Mouse (Mus musculus) kidney, postnatal 4 days (tissue): Measurements from ENCODE around the gene Igsf21.

ENCODE experiments used
- DNase-seq, 2 experiments: peaks; one replicate each; pipeline ENCODE4 v3.0.0; 2021; ENCODE audit warnings: mixed read lengths in 2 of 2

Gene Igsf21

GRCm38 (mm10) chr4:140038586-140039411 is 207.8 kb downstream of the Igsf21 start:
- no peak for DNase-seq

- peak; percentile 47 to 59 for DNase-seq
Observed at GRCm38 (mm10) chr4:140037784-140038387, 208.7 kb downstream of the Igsf21 start.

GRCm38 (mm10) chr4:140035232-140035631 is 211.4 kb downstream of the Igsf21 start:
- no peak for DNase-seq

- DNase-seq: peak; percentile 70 to 73
Observed at GRCm38 (mm10) chr4:140033394-140033793, 213.2 kb downstream of the Igsf21 start.

- DNase-seq: peak; percentile 64
Observed at GRCm38 (mm10) chr4:140030415-140030814, 216.2 kb downstream of the Igsf21 start.

- DNase-seq: no peak
Observed at GRCm38 (mm10) chr4:140030040-140030386, 216.6 kb downstream of the Igsf21 start.

GRCm38 (mm10) chr4:140029324-140030039 is 217.1 kb downstream of the Igsf21 start:
- DNase-seq: no peak

GRCm38 (mm10) chr4:140023833-140024232 is 222.8 kb downstream of the Igsf21 start:
- no peak for DNase-seq

- no peak for DNase-seq
Observed at GRCm38 (mm10) chr4:140015916-140016315, 230.7 kb downstream of the Igsf21 start.

- peak in 1 of 2 experiments; percentile 36 for DNase-seq
Observed at GRCm38 (mm10) chr4:140010728-140011470, 235.7 kb downstream of the Igsf21 start.

- peak; percentile 28 to 36 for DNase-seq
Observed at GRCm38 (mm10) chr4:140004932-140005331, 241.7 kb downstream of the Igsf21 start.

- peak; percentile 28 to 51 for DNase-seq
Observed at GRCm38 (mm10) chr4:140004170-140004569, 242.4 kb downstream of the Igsf21 start.

GRCm38 (mm10) chr4:140002069-140002468 is 244.5 kb downstream of the Igsf21 start:
- no peak for DNase-seq

- no peak for DNase-seq
Observed at GRCm38 (mm10) chr4:140000911-140001310, 245.7 kb downstream of the Igsf21 start.

GRCm38 (mm10) chr4:139999033-139999432 is 247.6 kb downstream of the Igsf21 start:
- DNase-seq: no peak

GRCm38 (mm10) chr4:139995659-139996058 is 250.9 kb downstream of the Igsf21 start:
- DNase-seq: no peak

- DNase-seq: no peak
Observed at GRCm38 (mm10) chr4:139993111-139993755, 253.4 kb downstream of the Igsf21 start.

- no peak for DNase-seq
Observed at GRCm38 (mm10) chr4:139986913-139987312, 259.7 kb downstream of the Igsf21 start.

GRCm38 (mm10) chr4:139978716-139979115 is 267.9 kb downstream of the Igsf21 start:
- peak; percentile 56 to 78 for DNase-seq

- peak; percentile 33 to 57 for DNase-seq
Observed at GRCm38 (mm10) chr4:139977308-139977781, 269.2 kb downstream of the Igsf21 start.
